Mouse (Mus musculus): ENCODE results near the gene Pitpna.
"Not testable (repeated sequence)": the region's sequence is repeated elsewhere in the genome, so short reads cannot be mapped to it uniquely, and the experiment has no call there.

Gene Pitpna

GRCm38 (mm10) chr11:75587493-75588284 lies at the start of gene Pitpna:
TSS of gene Pitpna (plus strand) at chr11:75588097.
- DNase-seq (ENCODE audit: low spot score in 2 of 2) = peak; percentile 91 to 93

GRCm38 (mm10) chr11:75538184-75538969 lies 49.5 kb upstream of the Pitpna start:
- no peak for DNase-seq (ENCODE audit: low spot score in 2 of 2)

GRCm38 (mm10) chr11:75538970-75539299 lies 49.0 kb upstream of the Pitpna start:
- peak; percentile 14 to 32 for DNase-seq (ENCODE audit: low spot score in 2 of 2)

DNA sequence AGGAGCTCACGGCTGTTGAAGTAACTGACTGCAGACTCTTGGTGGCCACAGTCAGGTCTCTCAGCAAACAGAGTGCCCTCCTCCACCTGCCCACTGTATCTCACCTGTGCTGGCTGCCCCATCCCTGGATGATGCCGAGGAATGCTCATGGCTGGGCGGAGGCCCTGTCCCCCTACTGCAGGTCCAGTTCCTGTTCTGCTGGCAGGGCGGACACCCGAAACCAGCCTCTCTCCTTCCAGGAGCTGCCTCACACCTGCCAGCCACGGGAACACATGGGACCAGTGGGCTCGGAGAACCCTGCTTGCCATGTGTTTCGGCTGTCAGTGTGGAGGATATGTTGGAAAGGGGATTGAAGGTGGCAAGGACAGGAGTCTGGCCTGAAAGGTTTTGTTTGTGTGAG lies 47.7 kb upstream of the Pitpna start:
- DNase-seq (ENCODE audit: low spot score in 2 of 2) = no peak

DNA sequence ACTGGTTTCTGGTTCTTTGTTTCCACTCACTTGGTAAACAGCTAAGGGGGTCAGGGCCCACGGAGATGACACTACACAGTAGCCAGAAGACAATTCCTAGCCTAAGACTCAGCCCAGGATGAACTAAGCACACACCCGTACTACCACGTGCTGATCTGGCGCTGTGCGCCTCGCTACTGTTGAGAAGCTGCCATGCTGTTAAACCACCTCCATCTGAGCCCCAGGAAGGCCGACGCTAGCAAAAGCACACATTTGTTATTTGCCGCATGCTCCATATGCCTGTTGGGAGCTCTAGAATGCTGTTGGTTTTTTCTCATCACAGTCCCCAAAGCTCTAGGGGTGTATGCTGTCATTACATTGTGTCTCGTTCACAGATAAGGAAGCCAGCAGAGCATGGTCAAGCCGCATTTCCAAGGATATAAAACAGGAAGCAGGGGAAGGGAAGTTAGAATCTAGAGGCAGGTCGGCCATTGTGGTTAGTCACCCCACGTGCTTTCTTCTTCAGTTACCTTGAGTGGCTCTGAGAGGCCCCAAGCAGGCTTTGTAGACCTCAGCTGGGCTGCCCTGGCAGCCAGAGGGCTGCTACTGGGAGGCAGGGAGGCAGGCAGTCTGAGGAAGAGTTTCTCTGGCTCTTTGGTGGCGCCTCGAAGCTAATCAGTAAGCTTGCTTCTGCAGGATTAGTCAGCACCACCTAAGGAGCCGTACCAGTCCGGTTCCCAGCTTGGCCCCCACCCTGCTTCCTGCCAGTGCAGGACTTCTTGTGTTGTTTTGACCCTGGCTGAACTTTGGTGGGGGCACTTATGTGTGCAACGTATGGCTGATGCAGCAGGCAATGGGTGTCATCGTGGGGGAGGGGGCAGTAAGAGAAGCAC lies 47.0 kb upstream of the Pitpna start:
- peak in 1 of 2 experiments; percentile 7 for DNase-seq (ENCODE audit: low spot score in 2 of 2)

DNA sequence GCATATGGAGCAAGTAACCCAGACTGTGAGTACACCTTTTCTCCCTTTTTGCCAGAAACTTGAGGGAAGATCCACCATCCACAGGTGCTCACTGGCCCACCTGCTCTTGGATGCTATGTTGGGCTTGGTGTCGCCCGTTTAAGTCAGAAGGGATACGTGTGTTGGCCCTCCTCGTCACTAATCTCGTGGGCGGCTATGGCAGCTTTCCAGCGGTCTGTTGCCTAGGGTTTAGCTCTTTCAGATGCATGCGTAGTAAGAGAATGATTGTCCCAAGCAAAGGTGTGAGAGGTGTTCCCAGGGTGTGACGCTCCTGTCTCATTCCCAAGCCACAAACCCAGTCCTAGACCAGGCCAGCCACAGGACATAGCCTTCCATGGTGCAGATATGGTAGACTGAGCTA lies 43.2 kb upstream of the Pitpna start:
- DNase-seq (ENCODE audit: low spot score in 2 of 2) = no peak

DNA sequence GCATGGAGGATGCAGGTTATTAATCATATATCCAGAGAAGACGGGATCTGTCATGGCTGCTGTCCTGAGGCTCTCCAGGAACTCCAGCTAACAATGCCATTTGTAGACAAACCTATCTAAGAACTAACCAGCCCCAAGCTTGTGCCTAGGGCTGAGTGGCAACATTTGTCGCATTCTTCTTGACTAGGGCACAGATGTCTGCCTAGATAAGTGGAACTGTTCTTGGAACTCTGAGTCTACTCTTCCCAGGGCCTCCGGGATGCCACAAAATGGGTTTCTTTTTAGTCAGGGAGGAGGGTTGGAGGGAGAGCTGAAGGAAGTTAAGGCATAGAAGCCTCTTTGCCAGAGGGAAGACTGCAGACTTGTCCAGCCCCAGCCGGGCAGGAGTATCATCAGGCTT lies 41.8 kb upstream of the Pitpna start:
- DNase-seq (ENCODE audit: low spot score in 2 of 2) = no peak

GRCm38 (mm10) chr11:75549658-75550111 lies 38.2 kb upstream of the Pitpna start:
- DNase-seq (ENCODE audit: low spot score in 2 of 2) = no peak

DNA sequence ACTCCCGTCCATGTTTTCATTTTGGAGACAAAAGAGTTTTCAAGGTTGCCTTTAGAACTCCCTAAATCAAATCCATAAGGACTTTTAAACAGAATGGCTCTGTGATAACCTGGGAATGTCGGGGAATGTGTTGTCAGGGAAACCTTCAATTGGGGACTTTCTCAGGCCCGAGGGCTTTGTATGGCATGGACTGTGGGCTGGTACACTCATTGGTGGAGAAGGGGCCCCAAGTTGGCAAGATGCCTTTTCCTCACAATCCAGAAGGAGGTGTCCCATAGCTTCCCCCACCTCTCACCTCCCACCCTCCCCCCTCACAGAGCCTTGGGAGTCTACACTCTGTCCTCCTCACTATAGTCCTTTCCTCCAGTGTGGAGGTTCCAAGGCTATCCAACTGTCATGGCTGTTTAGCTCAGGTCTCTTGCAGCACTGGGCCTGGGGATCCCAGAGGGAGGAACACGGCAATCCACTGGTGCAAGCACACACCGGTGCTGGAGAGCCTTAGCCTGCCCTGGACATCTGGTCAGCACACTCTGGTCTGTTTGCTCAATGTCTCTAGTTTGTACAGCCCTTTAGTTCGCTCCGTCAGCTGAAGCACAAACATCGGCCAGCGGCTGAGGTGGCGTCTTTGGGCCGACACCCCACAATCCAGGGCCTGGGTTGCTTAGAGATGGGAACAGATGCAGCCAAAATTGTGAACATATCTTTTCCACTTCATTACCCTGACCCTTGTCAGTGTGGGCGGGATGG lies 37.5 kb upstream of the Pitpna start:
- DNase-seq (ENCODE audit: low spot score in 2 of 2) = no peak

- no peak for DNase-seq (ENCODE audit: low spot score in 2 of 2)
These were observed 36.6 kb upstream of the Pitpna start for GRCm38 (mm10) chr11:75551321-75551720.

DNA sequence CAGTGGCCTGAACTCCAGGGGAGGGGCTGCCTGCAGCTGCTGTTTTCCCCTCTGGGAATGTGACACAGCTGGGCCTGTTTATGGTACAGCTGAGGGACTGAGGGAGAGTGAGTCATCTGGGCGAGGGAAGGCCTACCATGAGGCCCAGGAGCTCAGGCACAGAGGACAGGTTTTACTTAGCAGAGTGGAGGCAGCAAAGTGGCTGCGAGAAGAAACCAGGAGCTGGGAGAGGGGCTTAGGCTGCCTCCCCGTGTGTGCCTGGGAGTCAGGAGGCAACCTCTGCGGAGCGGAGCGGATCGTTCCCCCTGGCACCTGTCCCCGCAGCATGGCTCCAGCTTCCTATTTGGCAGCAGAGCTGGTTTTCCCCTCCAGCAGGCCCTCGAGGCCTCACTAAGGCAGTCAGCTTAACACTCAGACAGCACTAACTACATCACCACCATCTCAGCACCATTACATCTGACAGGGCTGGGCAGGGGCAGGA lies 35.9 kb upstream of the Pitpna start:
- DNase-seq (ENCODE audit: low spot score in 2 of 2) = no peak

- no peak for DNase-seq (ENCODE audit: low spot score in 2 of 2)
These were observed 34.9 kb upstream of the Pitpna start for GRCm38 (mm10) chr11:75552906-75553482.

DNA sequence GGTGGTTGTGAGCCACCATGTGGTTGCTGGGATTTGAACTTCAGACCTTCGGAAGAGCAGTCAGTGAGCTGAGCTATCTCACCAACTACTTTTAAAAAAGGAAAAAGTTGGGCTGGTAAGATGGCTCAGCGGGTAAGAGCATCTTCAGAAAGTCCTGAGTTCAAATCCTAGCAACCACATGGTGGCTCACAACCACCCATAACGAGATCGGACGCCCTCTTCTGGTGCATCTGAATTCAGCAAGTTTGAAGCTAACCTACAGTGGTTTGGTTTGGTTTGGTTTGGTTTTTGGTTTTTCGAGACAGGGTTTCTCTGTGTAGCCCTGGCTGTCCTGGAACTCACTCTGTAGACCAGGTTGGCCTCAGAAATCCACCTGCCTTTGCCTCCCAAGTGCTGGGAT lies 31.9 kb upstream of the Pitpna start:
- not testable (repeated sequence) for DNase-seq (ENCODE audit: low spot score in 2 of 2)

- no peak for DNase-seq (ENCODE audit: low spot score in 2 of 2)
These were observed 30.8 kb upstream of the Pitpna start for GRCm38 (mm10) chr11:75557142-75557541.

DNA sequence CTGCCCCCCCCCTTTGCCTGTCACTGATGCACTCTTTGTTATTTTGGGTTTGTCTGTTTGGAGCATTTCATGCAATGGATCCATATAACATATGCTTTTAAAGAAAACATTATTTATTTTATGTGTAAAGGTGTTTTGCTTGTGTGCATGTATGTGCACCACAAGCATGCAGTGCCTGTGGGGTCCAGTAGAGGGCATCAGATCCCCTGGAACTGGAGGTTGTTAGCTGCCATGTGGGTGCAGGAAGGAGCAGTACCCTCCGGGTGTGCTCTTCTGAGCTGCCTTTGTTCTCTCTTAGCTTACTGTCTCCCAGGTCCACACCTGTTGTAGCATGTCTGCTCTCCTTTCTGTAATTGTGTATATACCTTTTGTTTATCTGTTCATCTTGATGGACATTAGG lies 29.8 kb upstream of the Pitpna start:
- DNase-seq (ENCODE audit: low spot score in 2 of 2) = peak in 1 of 2 experiments; percentile 54

DNA sequence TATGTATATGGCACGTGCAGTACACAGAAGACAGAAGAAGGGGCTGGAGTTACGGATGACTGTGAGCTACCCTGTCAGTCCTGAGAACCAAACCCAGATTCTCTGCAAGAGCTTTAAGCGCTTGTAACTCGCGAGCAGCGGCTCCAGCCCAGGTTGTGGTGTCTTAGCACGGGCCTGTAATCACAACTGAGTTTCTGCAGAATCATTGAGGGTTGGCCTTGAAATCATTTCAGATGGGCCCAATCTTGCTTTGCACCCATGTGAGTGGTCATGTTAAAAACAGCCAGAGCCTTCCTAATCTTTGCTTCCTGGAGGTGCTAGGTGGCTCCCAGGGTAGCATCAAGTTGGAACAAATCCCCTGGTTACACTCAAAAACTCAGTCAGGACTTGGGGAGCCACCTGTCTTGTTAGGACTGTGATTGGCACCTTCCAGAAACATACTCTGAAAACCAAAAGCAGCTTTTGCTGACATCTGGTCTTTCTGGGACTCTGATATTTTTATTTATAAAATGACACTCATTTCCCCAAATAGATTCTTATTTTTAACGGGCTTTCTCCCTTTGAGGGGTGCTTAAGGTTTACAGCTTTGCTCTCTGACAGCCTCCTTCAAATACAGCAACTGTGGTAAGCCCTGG lies 27.9 kb upstream of the Pitpna start:
- DNase-seq (ENCODE audit: low spot score in 2 of 2) = no peak

DNA sequence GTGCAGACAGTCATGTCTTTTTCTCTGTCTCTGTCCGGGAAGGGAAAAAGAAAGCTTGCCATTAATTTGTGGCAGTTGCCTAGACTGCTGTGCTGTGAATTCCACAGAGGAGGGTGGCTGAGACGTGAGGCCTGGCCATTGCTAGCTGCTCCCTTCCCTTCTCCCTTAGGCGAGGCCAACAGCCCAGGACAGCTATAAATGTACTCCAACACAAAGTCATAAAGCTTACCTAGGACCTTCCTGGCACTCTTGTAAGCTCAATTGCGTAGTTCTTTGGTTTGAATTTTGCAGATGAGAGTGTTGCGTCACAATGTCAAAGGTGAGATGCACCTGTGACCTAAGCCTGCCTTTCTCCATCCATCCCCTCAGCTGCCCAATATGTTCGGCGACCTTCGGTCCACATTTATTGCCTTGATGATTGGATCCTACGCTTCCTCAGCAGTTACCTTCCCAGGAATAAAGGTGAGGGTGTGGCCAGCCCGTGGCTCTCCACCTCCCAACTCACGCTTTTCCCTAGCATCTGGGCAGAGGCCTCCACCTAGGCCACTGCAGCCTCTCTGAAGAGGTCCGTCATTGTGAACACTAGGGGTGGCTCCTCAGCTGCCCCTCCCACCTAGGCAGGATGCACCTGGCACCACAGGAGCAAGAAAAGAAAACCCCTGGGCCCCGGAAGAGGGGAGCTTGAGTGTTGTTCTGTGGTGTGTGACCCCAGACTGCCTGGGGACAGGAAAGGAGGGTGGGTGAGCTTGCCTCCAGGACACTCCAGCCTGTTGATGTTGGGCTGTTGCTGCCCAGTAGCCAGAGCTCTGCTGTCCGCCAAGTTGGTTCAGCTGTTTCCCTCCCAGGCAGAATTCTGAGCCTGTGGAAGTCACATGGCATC lies 27.1 kb upstream of the Pitpna start:
- DNase-seq (ENCODE audit: low spot score in 2 of 2) = peak in 1 of 2 experiments; percentile 54

- no peak for DNase-seq (ENCODE audit: low spot score in 2 of 2)
These were observed 26.5 kb upstream of the Pitpna start for GRCm38 (mm10) chr11:75561410-75561791.

DNA sequence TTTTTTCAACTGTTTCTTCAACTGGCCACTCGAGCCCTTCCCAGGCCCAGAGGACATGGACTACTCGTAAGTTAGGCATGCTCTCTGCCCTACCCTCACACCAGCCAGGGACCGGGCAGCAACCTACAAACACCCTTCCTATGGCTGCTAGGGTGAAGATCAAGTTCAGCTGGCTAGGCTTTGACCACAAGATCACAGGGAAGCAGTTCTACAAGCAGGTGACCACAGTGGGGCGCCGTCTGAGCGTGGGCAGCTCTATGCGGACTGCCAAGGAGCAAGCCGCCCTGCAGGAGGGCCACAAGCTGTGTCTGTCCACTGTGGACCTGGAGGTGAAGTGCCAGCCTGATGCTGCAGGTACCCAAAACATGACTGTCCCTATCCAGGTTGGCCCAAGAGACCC lies 25.1 kb upstream of the Pitpna start:
- DNase-seq (ENCODE audit: low spot score in 2 of 2) = no peak

Data from natural killer cell, adult 2 months (primary cell).